Mouse (Mus musculus) retina, postnatal 7 days (tissue): Measurements from ENCODE around the gene Slitrk3.
"Not testable (repeated sequence)": the region's sequence is repeated elsewhere in the genome, so short reads cannot be mapped to it uniquely, and the experiment has no call there.

Source experiments
- DNase-seq: peaks from one replicate; pipeline ENCODE4 v3.0.0-alpha.2; 2012; ENCODE audit warnings: low read depth, low spot score

Slitrk3 gene

GRCm38 (mm10) chr3:73057197-73057811 is at the start of gene Slitrk3:
Gene Slitrk3, minus strand, starts transcription at chr3:73057803.
- DNase-seq, result peak; percentile 47

GRCm38 (mm10) chr3:73094445-73094844 is 36.8 kb upstream of the Slitrk3 start:
- DNase-seq, result not testable (repeated sequence)

- DNase-seq, result no peak
These were observed 27.0 kb upstream of the Slitrk3 start for GRCm38 (mm10) chr3:73084620-73085019.

GRCm38 (mm10) chr3:73065823-73066755 is 8.5 kb upstream of the Slitrk3 start:
- peak; percentile 56 for DNase-seq

GRCm38 (mm10) chr3:73058190-73058589 is 587 bp upstream of the Slitrk3 start:
- DNase-seq, result no peak

- DNase-seq, result no peak
These were observed 959 bp downstream of the Slitrk3 start for GRCm38 (mm10) chr3:73056492-73057196.

- no peak for DNase-seq
These were observed 1.6 kb downstream of the Slitrk3 start for GRCm38 (mm10) chr3:73056044-73056438.

- no peak for DNase-seq
These were observed 2.1 kb downstream of the Slitrk3 start for GRCm38 (mm10) chr3:73055399-73056043.

GRCm38 (mm10) chr3:73053451-73053931 is 4.1 kb downstream of the Slitrk3 start:
- no peak for DNase-seq

- DNase-seq, result peak; percentile 48
These were observed 11.4 kb downstream of the Slitrk3 start for GRCm38 (mm10) chr3:73046248-73046647.

GRCm38 (mm10) chr3:73042256-73042655 is 15.3 kb downstream of the Slitrk3 start:
- no peak for DNase-seq

- no peak for DNase-seq
These were observed 51.6 kb downstream of the Slitrk3 start for GRCm38 (mm10) chr3:73006045-73006444.

GRCm38 (mm10) chr3:73002933-73003696 is 54.5 kb downstream of the Slitrk3 start:
- no peak for DNase-seq

- DNase-seq, result no peak
These were observed 60.1 kb downstream of the Slitrk3 start for GRCm38 (mm10) chr3:72997517-72997916.
